Mouse (Mus musculus) heart, adult 11 months (tissue): Measurements from ENCODE around the gene Cfap300.

Experiments used
- DNase-seq: peaks from one replicate; pipeline ENCODE4 v3.0.0; 2022

Gene Cfap300

GRCm38 (mm10) chr9:8042338-8043043 is at the start of gene Cfap300:
Cfap300 (minus strand) TSS chr9:8042823.
- peak; percentile 100 for DNase-seq

DNA sequence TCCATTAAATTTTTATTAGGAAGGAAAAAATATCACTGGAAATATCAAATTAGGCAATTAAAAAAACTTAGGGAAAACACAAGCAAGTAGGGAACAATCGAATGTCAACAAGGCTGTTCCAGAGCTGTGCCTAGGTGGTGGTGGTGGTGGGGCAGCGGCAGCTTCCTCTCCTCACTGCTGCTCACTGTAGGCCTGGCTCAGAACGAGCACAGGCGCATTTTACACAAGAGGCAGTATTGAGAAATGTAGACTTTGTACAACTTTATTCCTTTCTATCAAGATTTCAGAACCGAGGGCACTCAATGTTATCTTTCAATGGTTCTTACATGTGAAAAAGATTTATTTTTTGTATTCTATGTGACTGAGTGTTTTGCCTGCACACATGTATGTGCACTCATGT is 36.3 kb upstream of the Cfap300 start:
- no peak for DNase-seq

- DNase-seq, result peak; percentile 41
These were observed 31.7 kb upstream of the Cfap300 start for GRCm38 (mm10) chr9:8074345-8074744.

- DNase-seq, result peak; percentile 55
These were observed 30.7 kb upstream of the Cfap300 start for GRCm38 (mm10) chr9:8073203-8073755.

DNA sequence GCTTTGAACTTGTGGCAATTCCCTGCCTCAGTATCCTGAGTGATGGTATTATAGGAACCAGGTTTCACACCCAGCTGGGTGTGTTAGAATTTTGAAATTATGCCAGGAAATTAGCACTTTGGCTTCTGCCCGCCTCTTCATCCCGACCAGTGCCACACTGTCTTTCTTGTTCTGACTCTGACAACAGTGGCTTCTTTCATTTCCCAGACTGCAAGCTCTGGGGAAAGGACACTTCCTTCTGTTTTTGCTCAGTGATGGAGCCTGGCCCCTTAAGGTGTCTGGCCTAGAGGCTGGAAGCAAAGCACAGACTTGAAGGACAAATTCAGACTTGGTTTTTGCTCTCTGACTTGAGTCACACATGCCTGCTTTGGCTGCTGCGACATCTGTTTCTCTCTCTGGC is 17.0 kb upstream of the Cfap300 start:
- peak; percentile 17 for DNase-seq

DNA sequence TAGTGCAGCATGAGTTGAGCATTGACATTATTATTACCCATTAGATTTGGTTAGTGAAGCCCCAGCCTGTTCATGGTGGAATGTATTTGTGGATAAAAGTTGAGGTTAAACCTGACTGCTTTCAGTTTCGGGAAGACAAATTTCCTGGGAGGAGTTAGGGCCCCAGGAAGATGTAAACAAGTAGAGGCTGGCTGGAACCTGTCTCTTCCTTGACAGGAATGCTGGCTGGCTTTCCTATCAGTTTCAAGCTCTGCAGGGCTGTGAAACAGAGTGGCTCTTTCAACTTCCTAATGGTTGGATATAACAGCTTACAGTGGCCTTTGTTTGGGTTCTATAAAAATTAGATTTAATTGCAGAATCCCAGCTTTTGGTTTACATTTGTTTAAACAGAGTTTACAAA is 12.2 kb upstream of the Cfap300 start:
- DNase-seq, result peak; percentile 17

DNA sequence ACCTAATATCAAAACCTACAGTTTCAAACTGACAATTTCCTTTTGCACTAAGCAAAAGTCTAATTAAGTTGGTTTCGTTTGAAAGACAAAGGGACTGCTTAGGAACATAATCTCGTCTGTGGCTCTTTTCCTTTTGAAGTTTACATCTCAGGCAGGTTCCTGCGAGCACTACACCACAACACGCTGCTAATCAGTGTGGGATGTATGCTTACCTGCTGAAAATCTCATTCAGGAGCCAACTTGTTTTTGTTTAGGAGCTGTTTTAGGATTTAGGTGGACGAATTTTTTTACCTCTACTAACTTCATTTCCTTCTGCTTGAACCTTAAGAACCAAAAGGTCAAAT is 393 bp upstream of the Cfap300 start:
- DNase-seq, result no peak

DNA sequence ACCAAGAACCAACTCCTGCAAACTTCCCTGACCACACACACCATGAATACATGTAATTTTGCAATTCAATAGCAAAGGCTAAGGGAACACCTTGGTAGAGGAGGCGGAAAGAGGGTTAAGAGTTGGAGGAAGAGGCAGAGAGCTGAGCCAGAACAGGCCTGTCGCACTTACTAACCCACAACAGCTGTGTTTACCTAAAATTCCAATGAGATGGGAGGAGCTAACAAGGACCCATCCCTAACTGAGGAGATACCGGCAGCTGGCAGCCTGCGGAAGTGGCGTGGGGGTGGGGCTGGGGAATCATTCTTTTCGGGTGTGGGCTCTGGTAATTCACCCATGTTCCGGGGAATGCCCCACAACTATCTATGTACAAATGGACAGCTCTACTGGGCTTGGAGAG is 7.1 kb downstream of the Cfap300 start:
- DNase-seq, result peak; percentile 76

DNA sequence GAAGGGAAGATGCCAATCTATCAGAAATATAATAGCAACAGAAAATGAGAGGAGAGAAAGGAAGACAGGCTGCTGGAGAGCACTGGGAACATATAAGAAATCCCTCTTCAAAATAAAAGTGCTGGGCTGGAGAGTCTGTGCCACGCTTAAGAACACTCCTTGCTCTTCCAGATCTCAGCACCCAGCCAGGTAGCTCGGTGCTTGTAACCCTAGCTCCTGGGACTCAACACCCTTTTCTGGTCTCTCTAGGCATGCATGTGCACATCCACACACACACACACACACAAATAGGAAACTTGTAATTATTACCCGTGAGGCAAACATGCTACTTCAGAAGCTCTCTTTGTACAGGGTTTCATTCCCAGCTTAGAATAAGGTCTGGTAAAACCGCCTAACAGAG is 7.5 kb downstream of the Cfap300 start:
- DNase-seq, result no peak

GRCm38 (mm10) chr9:8034143-8034542 is 8.5 kb downstream of the Cfap300 start:
- DNase-seq, result peak; percentile 44

DNA sequence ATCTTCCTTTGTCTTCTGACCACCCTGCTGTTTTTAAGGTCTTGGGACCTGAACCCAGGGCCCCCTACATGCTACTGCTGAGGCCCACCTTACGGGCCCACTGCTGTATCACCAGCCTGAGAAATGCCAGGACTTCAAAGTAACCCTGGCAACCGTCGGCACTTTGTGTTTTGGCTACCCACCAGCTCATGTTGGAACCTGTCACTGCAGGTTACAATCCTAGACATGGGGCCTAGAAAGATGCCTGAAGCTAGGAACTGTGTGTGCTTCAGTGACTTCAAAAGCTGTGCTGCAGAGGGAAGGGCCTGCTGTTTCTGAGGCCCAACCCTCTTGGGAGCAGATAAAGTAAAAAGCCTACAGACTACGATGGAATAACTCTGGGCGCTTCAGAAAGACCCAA is 9.8 kb downstream of the Cfap300 start:
- DNase-seq, result peak; percentile 61

DNA sequence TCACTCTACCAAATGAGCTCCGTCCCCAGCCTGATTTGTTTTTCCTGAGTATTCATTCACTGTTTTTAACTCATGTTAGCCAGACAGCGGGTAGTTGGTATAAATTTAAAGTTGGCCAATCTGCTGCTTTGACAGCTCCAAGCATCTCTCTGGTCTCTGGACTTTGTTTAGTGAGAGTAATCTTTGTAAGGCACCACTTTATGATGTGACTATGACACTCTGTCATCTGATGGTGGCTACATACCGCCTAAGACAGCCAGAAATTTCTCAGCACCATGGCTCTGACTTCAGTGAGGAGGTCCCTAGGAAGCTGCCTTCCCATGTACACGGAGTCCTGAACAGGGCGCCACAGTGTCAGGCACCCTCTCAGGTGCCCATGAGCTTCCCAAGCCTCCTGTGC is 24.0 kb downstream of the Cfap300 start:
- DNase-seq, result peak; percentile 44

DNA sequence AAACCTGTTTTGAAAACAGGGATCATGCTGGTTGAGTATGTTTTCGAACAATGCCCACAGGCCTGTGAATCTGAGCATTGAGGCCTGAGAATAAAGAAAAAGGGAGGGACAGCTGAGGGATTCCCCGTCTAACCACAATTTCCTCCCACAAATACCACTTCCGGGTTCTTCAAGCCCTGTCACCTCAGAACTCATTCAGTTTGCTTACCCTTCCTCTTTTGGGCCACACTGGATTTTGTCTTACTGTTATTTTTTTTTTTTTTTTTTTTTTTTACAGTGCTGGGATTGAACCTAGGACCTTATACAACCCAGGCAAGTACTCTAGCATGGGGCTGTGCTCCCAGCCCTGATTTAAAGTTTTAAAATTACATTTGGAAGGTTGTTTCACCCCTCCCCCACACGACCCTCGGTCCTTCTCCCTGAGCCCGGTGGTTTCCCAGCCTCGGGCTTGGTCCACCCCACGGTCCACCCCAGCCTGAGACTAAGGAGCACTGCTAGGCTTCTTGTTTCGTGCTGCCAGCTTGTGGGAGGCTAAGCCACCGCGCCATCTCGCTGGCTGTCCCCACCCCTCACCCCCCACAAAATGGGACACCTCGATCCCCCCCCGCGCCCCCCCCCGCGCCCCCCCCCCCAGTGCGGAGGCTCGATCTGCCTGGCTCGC is 25.2 kb downstream of the Cfap300 start:
- peak; percentile 92 for DNase-seq

GRCm38 (mm10) chr9:8004370-8004991 is 38.1 kb downstream of the Cfap300 start, which contains the start of gene Yap1:
Yap1 (minus strand) TSS chr9:8004596.
- peak; percentile 99 for DNase-seq

DNA sequence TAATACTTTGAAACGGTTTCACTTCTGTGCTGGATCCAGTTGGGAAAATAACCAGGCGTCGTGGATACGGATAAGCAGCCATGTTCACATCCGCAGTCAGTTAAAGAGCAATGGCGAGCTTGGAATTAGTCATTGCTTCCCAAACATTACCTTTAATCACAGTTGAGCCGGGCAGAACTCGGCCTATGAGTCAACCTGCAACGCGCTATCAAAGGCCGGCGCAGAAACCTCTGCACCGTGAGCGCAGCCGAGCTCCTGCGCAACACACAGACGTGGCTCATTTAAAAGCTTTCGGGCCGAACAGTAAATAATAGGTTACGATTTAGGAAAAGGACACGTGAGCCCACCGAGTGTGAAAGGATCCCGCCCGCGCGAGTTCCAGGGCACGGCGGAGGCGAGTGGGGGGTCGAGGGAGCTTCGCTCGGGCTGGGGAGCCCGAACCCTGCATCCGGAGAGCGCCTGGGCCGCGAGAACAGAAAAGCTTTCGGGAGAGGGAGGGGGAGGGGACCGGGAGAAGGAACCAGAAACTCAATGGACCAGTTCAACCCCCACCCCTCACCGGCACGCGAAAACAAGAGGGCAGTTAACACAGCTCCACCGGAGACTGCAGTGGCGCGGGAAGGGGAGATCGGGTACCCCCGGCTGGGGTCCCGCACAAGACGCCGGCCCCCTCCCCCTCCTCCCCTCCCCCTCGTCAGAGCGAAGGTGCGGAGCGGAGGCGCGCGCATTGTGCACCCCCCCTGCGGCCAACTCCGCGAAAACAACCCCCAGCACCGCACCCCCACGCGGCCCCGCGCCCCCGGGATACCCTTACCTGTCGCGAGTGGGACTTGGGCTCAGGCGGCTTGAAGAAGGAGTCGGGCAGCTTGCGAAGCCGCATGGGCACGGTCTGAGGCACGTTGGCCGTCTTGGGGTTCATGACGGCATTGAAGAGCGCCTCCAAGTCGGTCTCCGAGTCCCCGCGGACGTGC is 39.0 kb downstream of the Cfap300 start:
- peak; percentile 97 for DNase-seq

- DNase-seq, result no peak
These were observed 39.8 kb downstream of the Cfap300 start for GRCm38 (mm10) chr9:8002806-8003205.

GRCm38 (mm10) chr9:8001352-8001751 is 41.3 kb downstream of the Cfap300 start:
- DNase-seq, result peak; percentile 92

DNA sequence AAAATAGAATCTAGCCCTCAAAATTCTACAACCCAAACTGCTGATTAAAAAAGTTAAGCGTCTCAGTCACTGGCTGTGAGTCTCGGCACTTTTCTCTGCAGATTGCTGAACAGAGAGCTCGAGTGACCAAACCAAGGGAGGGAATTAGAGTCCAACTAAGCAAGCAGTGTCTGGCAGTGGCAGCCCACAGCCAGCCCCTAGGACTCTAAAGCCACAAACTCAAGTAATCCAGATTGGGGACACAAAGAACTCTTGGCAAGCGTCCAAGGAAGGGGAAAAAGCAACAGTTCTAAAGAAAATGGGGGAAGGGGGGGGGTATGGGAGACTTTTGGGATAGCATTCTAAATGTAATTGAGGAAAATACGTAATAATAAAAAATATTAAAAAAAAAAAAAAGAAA is 48.3 kb downstream of the Cfap300 start:
- no peak for DNase-seq

DNA sequence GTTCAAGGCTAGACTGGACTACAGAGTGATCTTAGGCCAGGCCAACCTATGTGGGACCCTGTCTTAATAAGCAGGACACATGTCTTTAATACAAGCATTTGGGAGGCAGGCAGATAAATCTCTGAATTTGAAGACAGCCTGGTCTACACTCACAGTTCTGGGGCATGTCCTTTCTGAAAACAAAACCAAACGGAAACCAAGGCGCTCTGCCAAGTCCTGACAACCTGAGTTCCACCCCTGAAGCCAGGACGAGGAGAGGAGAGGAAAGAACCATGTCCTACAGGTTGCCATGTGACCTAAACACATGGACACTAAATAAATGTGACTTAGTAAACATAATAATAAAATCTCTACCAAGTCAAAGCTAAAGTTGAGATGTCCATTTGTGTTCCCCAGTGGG is 50.0 kb downstream of the Cfap300 start:
- peak; percentile 92 for DNase-seq

GRCm38 (mm10) chr9:7990897-7991296 is 51.7 kb downstream of the Cfap300 start:
- DNase-seq, result no peak

DNA sequence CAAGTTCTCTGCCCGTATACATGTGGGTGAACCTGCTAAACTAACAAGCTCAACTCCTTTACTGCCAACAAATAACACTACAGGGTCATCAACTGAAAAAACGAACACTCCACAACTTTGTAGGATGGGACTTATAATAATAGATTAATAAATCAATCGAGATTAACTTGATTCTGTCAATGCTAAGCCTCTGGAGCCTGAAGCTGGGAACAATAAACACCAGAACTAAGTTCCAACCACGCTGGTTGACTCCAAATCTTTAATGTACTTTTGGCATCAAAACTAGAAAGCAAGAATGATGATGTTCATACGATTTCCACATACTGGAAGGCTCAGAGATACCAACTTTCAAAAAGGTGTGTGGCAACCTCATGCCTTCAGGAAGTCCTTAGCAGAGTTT is 55.5 kb downstream of the Cfap300 start:
- DNase-seq, result no peak

- DNase-seq, result no peak
These were observed 58.3 kb downstream of the Cfap300 start for GRCm38 (mm10) chr9:7984287-7984686.

DNA sequence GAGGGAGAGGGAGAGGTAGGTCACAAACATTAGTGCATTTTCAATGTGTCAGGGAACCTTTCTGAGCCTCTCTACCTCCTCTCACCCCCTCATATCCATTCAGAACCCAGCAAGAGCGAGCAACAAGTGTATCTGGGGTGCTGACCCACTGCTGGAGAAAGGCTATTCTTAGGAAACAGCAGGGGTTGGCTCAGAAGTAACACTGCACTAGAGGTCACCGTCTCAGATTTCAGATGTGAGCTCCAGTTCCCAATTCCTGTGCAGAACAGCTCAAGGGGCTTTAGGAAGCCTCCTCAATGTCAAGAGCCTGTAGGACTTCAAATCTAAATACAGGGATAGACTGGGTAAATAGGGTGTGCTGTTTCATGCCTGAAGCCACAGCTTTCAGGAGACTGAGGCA is 59.0 kb downstream of the Cfap300 start:
- no peak for DNase-seq
